Mouse (Mus musculus) thymus, adult 2 months (tissue): Measurements from ENCODE around the gene Arhgef40. TPM values are rescaled to one million over a fixed set of nuclear protein-coding genes. Genes with fewer than 3 reads are reported as not detected.

Experiments
- DNase-seq: peaks from one replicate; pipeline ENCODE4 v3.0.0; 2021
- H3K27ac ChIP-seq: fragments of 200-500 bp; 2 replicates; pipeline ENCODE4 v1.5.1; 2012; ENCODE audit warnings: low read length, control low read depth; ENCODE audit not compliant: control insufficient read depth, insufficient read depth
- H3K27me3 ChIP-seq: fragments of 200-500 bp; 2 replicates; pipeline ENCODE4 v1.6.1; 2012; ENCODE audit warnings: mild to moderate bottlenecking, low read length, moderate library complexity, mixed read lengths; ENCODE audit not compliant: control insufficient read depth, insufficient read depth
- H3K36me3 ChIP-seq: fragments of 200-500 bp; 2 replicates; pipeline ENCODE4 v1.6.1; 2012; ENCODE audit warnings: mild to moderate bottlenecking, low read length, moderate library complexity; ENCODE audit not compliant: control insufficient read depth, insufficient read depth
- H3K4me1 ChIP-seq: fragments of 200-500 bp; replicated peaks from 2 replicates; pipeline ENCODE4 v1.6.1; 2012; ENCODE audit warnings: low read length; ENCODE audit not compliant: control insufficient read depth, insufficient read depth
- H3K4me3 ChIP-seq: fragments of 200-500 bp; 2 replicates; pipeline ENCODE4 v1.5.1; 2012; ENCODE audit warnings: mild to moderate bottlenecking, low read length, control low read depth, moderate library complexity; ENCODE audit not compliant: control insufficient read depth, insufficient read depth
- CTCF ChIP-seq: fragments of 200-500 bp; IDR thresholded peaks from 2 replicates; pipeline ENCODE4 v1.5.1; 2012; ENCODE audit warnings: mild to moderate bottlenecking, control low read depth, low read length, moderate library complexity, borderline replicate concordance; ENCODE audit not compliant: control insufficient read depth, poor library complexity, insufficient read depth; ENCODE audit errors: extremely low read depth
- POLR2A ChIP-seq: fragments of 200-500 bp; IDR thresholded peaks from 2 replicates; pipeline ENCODE4 v1.6.1; 2012; ENCODE audit warnings: mild to moderate bottlenecking, low read length, control low read depth, moderate library complexity; ENCODE audit not compliant: control insufficient read depth, poor library complexity, insufficient read depth; ENCODE audit errors: extremely low read depth
- WGBS: fragments of 180-500 bp; shearing (Covaris S2); methylation state at CpG from one replicate; pipeline ENCODE4 v1.1.7; 2018; 5-methylcytosine and 5-hydroxymethylcytosine counted together
- polyA plus RNA-seq: library from polyadenylated mRNA; depleted of rRNA; stranded (reverse); fragments of >200 nt; gene quantifications from 2 replicates; pipeline ENCODE4 v1.2.3, GENCODE M21; 2012

Arhgef40 gene
- polyA plus RNA-seq, 1 experiment: 62.3 TPM

GRCm38 (mm10) chr14:51996231-51996841 is 11.8 kb downstream of the Arhgef40 start:
- no peak for DNase-seq
- no peak for TF ChIP-seq CTCF

GRCm38 (mm10) chr14:51996866-51997265 is 12.3 kb downstream of the Arhgef40 start:
- DNase-seq: no peak
- H3K27me3 ChIP-seq: no peaks in the 10 kb centered on the region
- no peak overlapping the region for H3K27ac ChIP-seq
- H3K36me3 ChIP-seq: no peaks in the 10 kb centered on the region
- H3K4me3 ChIP-seq: no peak overlapping the region
- TF ChIP-seq POLR2A (no peak), CTCF (no peak)
- H3K4me1 ChIP-seq: no peaks in the 10 kb centered on the region
- 97% methylated on average over 17 of the region's 17 CpGs for WGBS

More at GRCm38 (mm10) chr14:51996231-51996841, 11.8 kb downstream of the Arhgef40 start:
- WGBS: 91% methylated on average over 13 of the region's 13 CpGs
- Histone ChIP-seq H3K27ac (no peak overlapping the region), H3K4me3 (no peak overlapping the region), H3K27me3 (no peaks in the 10 kb centered on the region), H3K36me3 (no peaks in the 10 kb centered on the region), H3K4me1 (no peaks in the 10 kb centered on the region)

GRCm38 (mm10) chr14:51997483-51997882 is 13.0 kb downstream of the Arhgef40 start:
- H3K36me3 ChIP-seq: no peaks in the 10 kb centered on the region
- H3K4me3 ChIP-seq: no peak overlapping the region
- TF ChIP-seq CTCF: no peak
- no peak for TF ChIP-seq POLR2A
- H3K27me3 ChIP-seq: no peaks in the 10 kb centered on the region
- H3K27ac ChIP-seq: no peak overlapping the region
- 98% methylated on average over 14 of the region's 14 CpGs for WGBS
- no peak for DNase-seq
- H3K4me1 ChIP-seq: no peaks in the 10 kb centered on the region

GRCm38 (mm10) chr14:52003981-52004495 is 19.5 kb downstream of the Arhgef40 start:
- no peaks in the 10 kb centered on the region for H3K27me3 ChIP-seq
- 55% methylated on average over 16 of the region's 16 CpGs for WGBS
- DNase-seq: peak; percentile 41
- TF ChIP-seq CTCF (no peak), POLR2A (no peak)
- peaks cover 12% of the 10 kb centered on the region for H3K36me3 ChIP-seq
- no peak overlapping the region for H3K4me3 ChIP-seq
- H3K27ac ChIP-seq: no peak overlapping the region
- H3K4me1 ChIP-seq: peaks cover 41% of the 10 kb centered on the region

- Histone ChIP-seq H3K27me3 (no peaks in the 10 kb centered on the region), H3K4me3 (no peak overlapping the region), H3K36me3 (peaks cover 12% of the 10 kb centered on the region), H3K4me1 (peaks cover 52% of the 10 kb centered on the region), H3K27ac (no peak overlapping the region)
- TF ChIP-seq CTCF (no peak), POLR2A (no peak)
- 93% methylated on average over 7 of the region's 7 CpGs for WGBS
- no peak for DNase-seq
Measured at GRCm38 (mm10) chr14:52005141-52005540, 20.6 kb downstream of the Arhgef40 start.

- 96% methylated on average over 6 of the region's 6 CpGs for WGBS
- peaks cover 12% of the 10 kb centered on the region for H3K36me3 ChIP-seq
- TF ChIP-seq POLR2A (no peak), CTCF (no peak)
- no peak overlapping the region for H3K27ac ChIP-seq
- no peaks in the 10 kb centered on the region for H3K27me3 ChIP-seq
- no peak for DNase-seq
- H3K4me1 ChIP-seq: peaks cover 57% of the 10 kb centered on the region
- H3K4me3 ChIP-seq: no peak overlapping the region
Measured at GRCm38 (mm10) chr14:52005616-52006015, 21.1 kb downstream of the Arhgef40 start.

- Histone ChIP-seq H3K36me3 (peaks cover 12% of the 10 kb centered on the region), H3K4me1 (peaks cover 59% of the 10 kb centered on the region), H3K27me3 (no peaks in the 10 kb centered on the region), H3K27ac (no peak overlapping the region), H3K4me3 (no peak overlapping the region)
- peak; percentile 40 for DNase-seq
- TF ChIP-seq CTCF: peak; percentile 31; the same call in 1 of the 2 replicates
- TF ChIP-seq POLR2A: no peak
- 96% methylated on average over 8 of the region's 8 CpGs for WGBS
Measured at GRCm38 (mm10) chr14:52006241-52006640, 21.7 kb downstream of the Arhgef40 start.
